Mouse (Mus musculus): ENCODE measurements at regions not wholly inside any gene's neighbourhood (a gene's known extent, or its start where the extent isn't known, plus 50 kb on each side); places are given as distances from the start of the nearest gene placed in this dataset.

DNA sequence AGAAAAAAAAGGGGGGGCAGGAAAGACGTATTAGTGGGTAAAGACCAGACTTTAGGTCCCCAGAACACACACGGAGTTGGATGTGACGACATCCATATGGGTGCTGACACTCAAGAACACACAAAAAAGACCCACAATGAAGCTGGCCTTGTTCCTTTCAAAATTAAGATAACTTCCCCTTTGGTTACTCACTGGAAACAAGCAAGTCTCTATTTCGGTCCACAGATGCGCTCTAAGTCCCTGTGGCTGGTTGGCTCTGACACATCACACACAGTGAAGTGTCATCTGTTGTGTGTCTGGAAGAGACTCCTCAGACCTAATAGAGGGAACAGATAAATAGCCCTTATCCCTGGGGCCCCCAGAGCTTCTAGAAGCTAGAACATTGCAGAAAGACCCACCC, 79.8 kb downstream of the Ets2 start:
- TF ChIP-seq POLR2A (IDR thresholded peaks at IDR 0.05; ENCODE audit: borderline replicate concordance, control insufficient read depth, low read depth, low read length), result no peak
- TF ChIP-seq CTCF (IDR thresholded peaks at IDR 0.05; ENCODE audit: control insufficient read depth, insufficient read depth, low read length), result no peak

All from bone marrow, adult 2 months (tissue).